Mouse (Mus musculus): ENCODE measurements around the gene Krt33b. TPM values are rescaled to one million over a fixed set of nuclear protein-coding genes. Genes with fewer than 3 reads are reported as not detected.

The Krt33b gene
- polyA plus RNA-seq (2014; fragmentation: Nextera tagmentation; extraction: Ambion mirVana), result not detected in 2 replicates

DNA sequence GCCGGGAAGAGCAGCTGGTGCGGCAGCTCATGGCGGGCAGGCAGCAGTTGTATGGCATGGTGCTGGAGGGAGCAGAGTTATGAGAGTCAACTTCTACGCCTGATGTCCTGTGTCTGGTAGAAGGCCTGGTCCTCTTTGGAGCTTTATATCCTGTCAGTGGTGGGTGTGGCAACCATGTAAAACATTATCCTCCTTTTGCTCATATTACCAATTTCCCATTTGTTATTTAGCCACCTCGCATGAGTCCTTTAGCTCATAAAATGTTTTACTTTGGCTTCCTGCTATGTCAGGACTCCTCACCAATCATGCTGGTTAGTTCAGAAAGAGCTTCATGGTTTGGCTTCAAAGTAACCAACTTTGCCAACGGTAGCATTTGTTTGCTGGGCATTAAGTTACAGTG is at the start of gene Krt33b:
Gene Krt33b, minus strand, starts transcription at position 101 of the 400 bp plus-strand sequence.
- Histone ChIP-seq H3K36me3 (ENCODE audit: control insufficient read depth, insufficient read depth, low read length) (no peaks in the 10 kb centered on the region), H3K4me3 (ENCODE audit: low read depth, low read length) (no peak within 1 kb of the TSS), H3K4me2 (no peak within 1 kb of the TSS), H3K27me3 (replicated peaks; ENCODE audit: control insufficient read depth, insufficient read depth, low read length) (no peaks in the 10 kb centered on the region), H3K4me1 (replicated peaks; ENCODE audit: control insufficient read depth, insufficient read depth, low read length) (no peaks in the 10 kb centered on the region), H3K9ac (ENCODE audit: low read depth, low read length) (no peak within 1 kb of the TSS), H3K9me3 (ENCODE audit: control insufficient read depth, low read length) (no peaks in the 10 kb centered on the region), H3K27ac (ENCODE audit: low read depth, low read length) (no peak within 1 kb of the TSS)
- 72% methylated on average over 5 of the region's 6 CpGs for WGBS
- DNase-seq (ENCODE audit: low spot score) (no peak), ATAC-seq (replicated peaks; ENCODE audit: low FRiP score) (no peak)

DNA sequence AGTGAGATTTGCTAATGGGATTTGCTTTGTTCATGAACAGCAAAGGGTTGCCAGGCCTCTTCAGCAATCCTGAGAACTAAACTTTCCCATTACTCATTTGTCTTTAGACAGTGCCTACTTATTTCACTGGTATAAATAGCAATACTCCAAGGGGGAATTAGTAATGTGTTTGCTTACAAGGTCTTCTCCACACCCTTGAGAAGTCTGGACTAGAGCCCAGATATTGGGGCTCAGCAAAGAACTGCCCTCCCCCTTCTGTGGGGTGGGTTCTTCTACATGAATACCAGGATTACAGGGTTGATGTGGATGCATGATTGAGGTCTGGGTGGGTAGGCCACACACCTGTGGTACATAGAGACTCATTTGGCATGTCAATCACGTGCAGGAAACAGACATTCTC is 44.2 kb upstream of the Krt33b start:
- ATAC-seq (replicated peaks; ENCODE audit: low FRiP score), result no peak
- no peaks in the 10 kb centered on the region for H3K4me1 ChIP-seq (replicated peaks; ENCODE audit: control insufficient read depth, insufficient read depth, low read length)
- no peaks in the 10 kb centered on the region for H3K36me3 ChIP-seq (ENCODE audit: control insufficient read depth, insufficient read depth, low read length)
- H3K4me3 ChIP-seq (ENCODE audit: low read depth, low read length), result no peak overlapping the region
- 47% methylated on average over 1 of the region's 1 CpGs for WGBS
- H3K9ac ChIP-seq (ENCODE audit: low read depth, low read length), result no peak overlapping the region
- no peaks in the 10 kb centered on the region for H3K9me3 ChIP-seq (ENCODE audit: control insufficient read depth, low read length)
- H3K27me3 ChIP-seq (replicated peaks; ENCODE audit: control insufficient read depth, insufficient read depth, low read length), result no peaks in the 10 kb centered on the region
- no peak overlapping the region for H3K27ac ChIP-seq (ENCODE audit: low read depth, low read length)
- H3K4me2 ChIP-seq, result no peak overlapping the region
- no peak for DNase-seq (ENCODE audit: low spot score)

DNA sequence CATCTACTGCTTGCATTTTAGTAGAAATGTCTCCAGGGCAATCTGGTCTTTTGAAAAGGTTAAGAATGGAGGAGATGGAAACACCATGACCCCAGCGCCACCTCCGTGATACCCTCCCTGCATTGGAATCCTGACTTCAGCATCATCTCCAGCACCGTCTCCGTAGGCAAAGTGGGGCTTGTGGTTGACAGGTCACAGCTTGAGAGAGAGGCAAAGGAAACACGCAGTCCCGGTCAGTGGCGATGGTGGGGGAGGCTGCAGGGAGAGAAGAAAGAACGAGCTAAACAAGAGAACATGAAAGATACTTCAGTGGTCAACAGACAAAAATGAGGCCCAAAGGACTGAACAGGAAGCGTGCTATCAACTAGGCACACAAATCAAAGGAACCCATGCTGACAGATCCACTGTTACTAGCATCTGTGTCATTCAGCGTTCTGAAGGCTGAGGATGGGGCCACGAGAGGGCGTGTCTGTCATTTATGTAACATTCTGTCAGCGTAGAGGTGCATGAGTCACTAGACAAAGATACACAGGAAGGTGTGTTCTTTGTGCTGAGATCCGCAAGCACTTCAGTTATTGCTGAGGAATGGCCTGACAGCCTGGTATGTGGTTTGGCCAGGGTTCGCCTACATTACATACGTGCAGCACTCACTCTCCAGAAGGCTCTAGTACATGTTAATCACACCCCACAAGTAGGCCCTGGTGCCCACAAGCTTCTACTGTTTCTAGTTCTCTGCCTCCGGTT is 37.8 kb upstream of the Krt33b start:
- DNase-seq (ENCODE audit: low spot score) (no peak), ATAC-seq (replicated peaks; ENCODE audit: low FRiP score) (no peak)
- WGBS, result 79% methylated on average over 17 of the region's 17 CpGs

DNA sequence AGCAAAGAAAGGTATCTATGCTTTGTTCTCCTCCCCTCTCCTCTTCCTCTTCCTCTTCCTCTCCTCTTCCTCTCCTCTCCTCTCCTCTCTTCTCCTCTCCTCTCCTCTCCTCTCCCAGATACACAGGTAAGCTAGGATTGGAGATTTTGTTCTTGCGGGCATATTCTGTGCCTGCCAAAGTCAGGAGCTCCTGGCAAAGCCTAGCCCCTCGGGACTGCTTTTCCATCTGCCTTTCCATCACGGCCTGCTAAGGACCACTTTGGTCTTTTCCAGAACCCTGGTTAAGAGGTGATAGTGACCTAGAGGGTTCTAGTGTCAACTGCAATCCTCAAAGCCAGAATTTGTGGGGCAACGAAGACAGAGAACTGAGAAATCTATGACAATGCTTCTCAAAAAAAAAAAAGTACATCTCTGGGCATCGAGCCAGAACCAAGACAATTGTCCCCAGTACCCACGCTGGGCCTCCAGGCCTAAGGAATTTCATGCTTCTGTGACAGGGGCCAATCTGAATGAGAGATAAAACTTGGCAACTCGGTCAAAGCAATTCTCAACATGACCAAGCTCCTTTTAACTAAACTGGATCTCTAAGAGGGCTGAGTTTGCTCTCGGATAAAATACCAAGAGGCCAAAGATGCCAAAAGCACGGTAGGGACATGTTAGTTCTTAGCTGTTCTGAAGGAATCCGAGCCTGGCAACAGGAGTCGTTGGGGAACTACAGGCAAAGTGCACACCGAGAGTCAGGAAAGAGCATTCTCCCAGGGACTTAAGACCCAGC is 36.8 kb upstream of the Krt33b start:
- no peak overlapping the region for H3K4me3 ChIP-seq (ENCODE audit: low read depth, low read length)
- no peaks in the 10 kb centered on the region for H3K4me1 ChIP-seq (replicated peaks; ENCODE audit: control insufficient read depth, insufficient read depth, low read length)
- 78% methylated on average over 12 of the region's 12 CpGs for WGBS
- H3K4me2 ChIP-seq, result no peak overlapping the region
- no peak overlapping the region for H3K9ac ChIP-seq (ENCODE audit: low read depth, low read length)
- DNase-seq (ENCODE audit: low spot score) (no peak), ATAC-seq (replicated peaks; ENCODE audit: low FRiP score) (no peak)
- H3K27ac ChIP-seq (ENCODE audit: low read depth, low read length), result no peak overlapping the region
- no peaks in the 10 kb centered on the region for H3K36me3 ChIP-seq (ENCODE audit: control insufficient read depth, insufficient read depth, low read length)
- no peaks in the 10 kb centered on the region for H3K27me3 ChIP-seq (replicated peaks; ENCODE audit: control insufficient read depth, insufficient read depth, low read length)
- H3K9me3 ChIP-seq (ENCODE audit: control insufficient read depth, low read length), result no peaks in the 10 kb centered on the region

More for the DNA sequence above, 37.8 kb upstream of the Krt33b start:
- H3K4me3 ChIP-seq (ENCODE audit: low read depth, low read length), result no peak overlapping the region
- H3K4me2 ChIP-seq, result no peak overlapping the region
- no peaks in the 10 kb centered on the region for H3K36me3 ChIP-seq (ENCODE audit: control insufficient read depth, insufficient read depth, low read length)
- H3K9me3 ChIP-seq (ENCODE audit: control insufficient read depth, low read length), result no peaks in the 10 kb centered on the region
- no peaks in the 10 kb centered on the region for H3K27me3 ChIP-seq (replicated peaks; ENCODE audit: control insufficient read depth, insufficient read depth, low read length)
- no peak overlapping the region for H3K9ac ChIP-seq (ENCODE audit: low read depth, low read length)
- H3K4me1 ChIP-seq (replicated peaks; ENCODE audit: control insufficient read depth, insufficient read depth, low read length), result no peaks in the 10 kb centered on the region
- no peak overlapping the region for H3K27ac ChIP-seq (ENCODE audit: low read depth, low read length)

DNA sequence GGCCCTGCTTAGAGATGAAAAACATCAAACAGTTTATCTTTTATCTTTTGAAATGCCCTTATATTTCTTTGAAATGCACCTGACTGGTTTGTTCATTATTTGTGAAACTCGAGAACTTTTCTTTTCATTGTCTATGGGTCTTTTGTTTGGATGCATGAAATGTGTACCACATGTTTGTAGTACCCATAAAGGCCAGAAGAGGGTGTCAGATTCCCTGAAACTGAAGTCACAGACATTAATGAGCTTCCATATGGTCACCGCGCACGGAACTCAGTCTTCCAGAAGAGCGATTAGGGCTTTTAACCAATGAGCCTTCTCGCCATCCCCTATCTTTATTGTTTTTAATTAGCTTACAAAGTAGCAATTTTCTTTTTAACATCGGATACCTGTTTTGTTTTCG is 29.2 kb upstream of the Krt33b start:
- Histone ChIP-seq H3K27ac (ENCODE audit: low read depth, low read length) (no peak overlapping the region), H3K4me3 (ENCODE audit: low read depth, low read length) (no peak overlapping the region), H3K4me2 (no peak overlapping the region), H3K9ac (ENCODE audit: low read depth, low read length) (no peak overlapping the region), H3K9me3 (ENCODE audit: control insufficient read depth, low read length) (no peaks in the 10 kb centered on the region), H3K36me3 (ENCODE audit: control insufficient read depth, insufficient read depth, low read length) (no peaks in the 10 kb centered on the region), H3K4me1 (replicated peaks; ENCODE audit: control insufficient read depth, insufficient read depth, low read length) (no peaks in the 10 kb centered on the region), H3K27me3 (replicated peaks; ENCODE audit: control insufficient read depth, insufficient read depth, low read length) (no peaks in the 10 kb centered on the region)
- ATAC-seq (replicated peaks; ENCODE audit: low FRiP score), result no peak
- 66% methylated on average over 8 of the region's 8 CpGs for WGBS
- DNase-seq (ENCODE audit: low spot score), result no peak

DNA sequence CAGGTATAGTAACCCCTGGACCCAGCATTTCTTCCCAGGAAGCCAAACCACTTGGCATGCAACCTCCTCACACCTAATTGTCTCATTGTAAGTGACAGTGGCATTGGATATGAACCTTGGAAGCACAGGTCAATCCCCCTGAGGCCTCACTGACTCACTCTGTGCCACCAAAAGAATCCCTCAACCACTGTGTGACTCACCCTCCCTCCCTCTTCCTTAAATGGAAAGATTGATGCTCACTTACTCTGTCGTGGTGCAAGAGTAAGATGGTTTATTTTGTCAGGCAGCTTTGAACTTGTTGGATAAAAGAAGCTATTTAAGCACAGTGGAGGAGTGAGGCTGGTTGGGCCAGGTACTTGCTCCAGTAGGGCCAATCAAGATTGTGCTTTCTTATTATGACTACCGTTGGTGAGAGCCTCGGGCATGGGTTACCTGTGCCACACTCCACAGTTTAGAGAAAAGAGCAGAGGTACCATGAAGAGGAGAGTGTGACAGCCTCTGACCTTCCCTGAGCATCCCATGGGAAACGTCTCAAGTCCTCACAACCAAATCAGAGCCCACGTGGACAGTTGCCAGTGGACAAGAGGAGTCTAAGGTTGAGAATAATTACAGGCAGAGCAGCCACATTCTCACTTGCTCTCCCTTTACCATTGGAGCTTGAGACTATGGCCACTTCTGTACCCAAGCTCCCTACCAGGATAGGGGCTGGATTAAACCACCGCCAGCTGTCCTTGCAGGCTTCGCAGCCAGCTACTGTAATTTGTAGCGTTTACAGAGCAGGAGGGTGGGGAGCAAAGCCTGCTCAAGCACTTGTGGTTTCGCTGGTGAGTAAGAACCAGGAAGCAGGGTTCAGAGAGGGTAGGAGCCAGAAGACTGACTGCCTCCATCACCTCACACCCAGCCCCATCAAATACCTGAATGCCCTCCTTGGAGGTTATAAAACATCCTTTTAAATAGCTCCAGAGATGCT is 26.3 kb upstream of the Krt33b start:
- H3K9me3 ChIP-seq (ENCODE audit: control insufficient read depth, low read length), result no peaks in the 10 kb centered on the region

DNA sequence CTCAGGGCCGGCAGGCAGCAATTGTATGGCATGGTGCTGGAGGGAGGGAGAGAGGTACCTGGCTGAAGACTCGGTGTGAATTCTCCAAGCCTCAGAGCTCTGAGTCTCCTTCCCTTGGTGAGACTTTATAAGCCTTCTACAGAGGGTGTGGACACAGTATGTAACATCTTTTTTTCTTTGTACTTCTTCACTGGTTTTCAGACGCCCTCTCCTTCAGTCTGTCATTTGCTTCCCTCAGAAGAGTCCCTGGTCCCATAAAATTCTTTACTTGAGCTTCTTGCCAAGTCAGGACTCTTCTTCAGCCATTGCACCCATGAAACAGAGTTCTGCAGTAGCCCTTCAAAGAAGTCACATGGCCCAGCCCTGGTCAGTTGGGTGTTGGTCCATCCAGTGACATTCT is 20.8 kb upstream of the Krt33b start, which contains the start of gene Krt31:
Gene Krt31, minus strand, starts transcription at position 101 of the 400 bp plus-strand sequence.
- no peak within 1 kb of the TSS for H3K4me3 ChIP-seq (ENCODE audit: low read depth, low read length)
- H3K9me3 ChIP-seq (ENCODE audit: control insufficient read depth, low read length), result no peaks in the 10 kb centered on the region
- no peak within 1 kb of the TSS for H3K27ac ChIP-seq (ENCODE audit: low read depth, low read length)
- ATAC-seq (replicated peaks; ENCODE audit: low FRiP score) (no peak), DNase-seq (ENCODE audit: low spot score) (no peak)
- no peaks in the 10 kb centered on the region for H3K36me3 ChIP-seq (ENCODE audit: control insufficient read depth, insufficient read depth, low read length)
- H3K9ac ChIP-seq (ENCODE audit: low read depth, low read length), result no peak within 1 kb of the TSS
- no peaks in the 10 kb centered on the region for H3K4me1 ChIP-seq (replicated peaks; ENCODE audit: control insufficient read depth, insufficient read depth, low read length)
- no peaks in the 10 kb centered on the region for H3K27me3 ChIP-seq (replicated peaks; ENCODE audit: control insufficient read depth, insufficient read depth, low read length)
- 83% methylated on average over 3 of the region's 3 CpGs for WGBS
- H3K4me2 ChIP-seq, result no peak within 1 kb of the TSS

More for the DNA sequence above, 26.3 kb upstream of the Krt33b start:
- H3K4me3 ChIP-seq (ENCODE audit: low read depth, low read length), result no peak overlapping the region
- no peak overlapping the region for H3K27ac ChIP-seq (ENCODE audit: low read depth, low read length)
- H3K36me3 ChIP-seq (ENCODE audit: control insufficient read depth, insufficient read depth, low read length), result no peaks in the 10 kb centered on the region
- no peak for ATAC-seq (replicated peaks; ENCODE audit: low FRiP score)
- no peaks in the 10 kb centered on the region for H3K4me1 ChIP-seq (replicated peaks; ENCODE audit: control insufficient read depth, insufficient read depth, low read length)
- DNase-seq (ENCODE audit: low spot score), result no peak
- no peaks in the 10 kb centered on the region for H3K27me3 ChIP-seq (replicated peaks; ENCODE audit: control insufficient read depth, insufficient read depth, low read length)
- H3K9ac ChIP-seq (ENCODE audit: low read depth, low read length), result no peak overlapping the region
- WGBS, result 60% methylated on average over 9 of the region's 9 CpGs
- no peak overlapping the region for H3K4me2 ChIP-seq

DNA sequence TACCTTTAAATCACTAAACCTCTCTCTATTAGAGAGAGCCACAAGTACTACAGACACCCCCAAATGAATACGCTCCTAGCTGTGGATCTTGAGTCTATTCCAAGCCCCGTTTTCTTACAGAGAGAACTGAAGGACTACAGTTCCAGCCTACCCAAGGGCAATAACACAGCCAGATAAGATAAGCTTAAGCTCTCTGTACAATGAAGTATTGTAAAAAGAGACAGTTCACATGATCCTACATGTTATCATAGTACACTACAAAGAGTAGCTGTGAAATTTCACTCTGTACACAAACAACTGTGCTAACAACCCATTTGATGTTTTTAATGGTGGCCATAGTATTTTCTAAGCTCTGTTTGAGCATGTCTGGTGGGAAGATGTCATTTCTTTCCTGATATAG is 17.5 kb upstream of the Krt33b start:
- DNase-seq (ENCODE audit: low spot score), result no peak
- Histone ChIP-seq H3K9ac (ENCODE audit: low read depth, low read length) (no peak overlapping the region), H3K36me3 (ENCODE audit: control insufficient read depth, insufficient read depth, low read length) (no peaks in the 10 kb centered on the region), H3K27ac (ENCODE audit: low read depth, low read length) (no peak overlapping the region), H3K27me3 (replicated peaks; ENCODE audit: control insufficient read depth, insufficient read depth, low read length) (no peaks in the 10 kb centered on the region), H3K4me3 (ENCODE audit: low read depth, low read length) (no peak overlapping the region), H3K9me3 (ENCODE audit: control insufficient read depth, low read length) (no peaks in the 10 kb centered on the region), H3K4me1 (replicated peaks; ENCODE audit: control insufficient read depth, insufficient read depth, low read length) (no peaks in the 10 kb centered on the region), H3K4me2 (no peak overlapping the region)
- ATAC-seq (replicated peaks; ENCODE audit: low FRiP score), result no peak
- 77% methylated on average over 2 of the region's 2 CpGs for WGBS
